Mouse (Mus musculus) macrophage (primary cell): ENCODE measurements around the gene Pabpc6. TPM values are rescaled to one million over a fixed set of nuclear protein-coding genes. Genes with fewer than 3 reads are reported as not detected.

Experiments used
- H3K27ac ChIP-seq: fragments of 350-480 bp; formaldehyde crosslinking; 2 replicates; pipeline ENCODE4 v1.9.0; 2021
- H3K36me3 ChIP-seq: fragments of 350-480 bp; formaldehyde crosslinking; 2 replicates; pipeline ENCODE4 v1.9.0; 2021; ENCODE audit errors: inconsistent target
- H3K4me3 ChIP-seq: fragments of 350-480 bp; formaldehyde crosslinking; 2 replicates; pipeline ENCODE4 v1.9.0; 2021; ENCODE audit errors: inconsistent target
- H3K79me2 ChIP-seq: fragments of 350-480 bp; formaldehyde crosslinking; 2 replicates; pipeline ENCODE4 v1.9.0; 2021; ENCODE audit errors: inconsistent target
- whole genome bisulfite sequencing: methylation state at CpG from one replicate; pipeline ENCODE4 v1.1.7; 2026; ENCODE audit warnings: inconsistent platforms; ENCODE audit not compliant: missing documents; 5-methylcytosine and 5-hydroxymethylcytosine counted together
- polyA plus RNA-seq: library from polyadenylated mRNA; stranded (reverse); fragments of 250-400 nt; gene quantifications from 3 replicates; pipeline ENCODE4 v1.2.4, GENCODE M21; 2018; ENCODE audit warnings: inconsistent platforms
- total RNA-seq, 78 experiments: library from RNA; depleted of rRNA; stranded (reverse); fragments of 250-400 nt; gene quantifications; 1 replicate in 9 of 78; 2 replicates in 24 of 78; 3 replicates in 43 of 78; 4 replicates in 2 of 78; pipeline ENCODE4 v1.2.4; 2018; ENCODE audit warnings: inconsistent platforms in 56 of 78

Pabpc6 gene
- total RNA-seq (2018; cell fraction: chromatin; rRNA removed): not detected
- total RNA-seq (2018; cell fraction: cytosol; rRNA removed): not detected
- total RNA-seq (2018; cell fraction: nucleus; rRNA removed): not detected
- polyA plus RNA-seq: not detected in 3 replicates

- H3K79me2 ChIP-seq: no peaks in the 10 kb centered on the region
- WGBS: 96% methylated on average over 30 of the region's 36 CpGs
- H3K27ac ChIP-seq: no peak within 1 kb of the TSS
- no peak within 1 kb of the TSS for H3K4me3 ChIP-seq
- H3K36me3 ChIP-seq: no peaks in the 10 kb centered on the region
These were observed at the start of gene Pabpc6 for GRCm38 (mm10) chr17:9669283-9669905. Pabpc6 (minus strand) TSS chr17:9669717.

DNA sequence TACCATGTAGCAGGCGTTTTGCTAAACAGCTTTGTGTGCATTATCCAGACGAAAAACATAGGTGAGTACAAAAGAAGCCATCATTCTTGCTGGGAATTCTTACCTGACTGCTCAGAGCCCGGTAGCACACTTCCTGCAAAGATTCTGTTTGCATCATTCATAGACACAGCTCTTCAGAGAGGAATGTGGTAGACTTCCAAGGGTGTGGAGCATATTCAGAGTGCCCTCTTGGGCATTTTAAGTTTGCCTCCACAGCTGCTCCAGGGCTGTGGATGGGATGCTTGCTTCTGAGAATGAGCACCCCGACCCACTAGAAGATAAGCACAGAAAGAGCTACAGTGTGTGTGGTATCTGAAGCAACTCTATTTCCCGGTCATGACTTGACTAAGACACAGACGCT, 41.4 kb upstream of the Pabpc6 start:
- Histone ChIP-seq H3K79me2 (no peaks in the 10 kb centered on the region), H3K4me3 (no peak overlapping the region), H3K27ac (no peak overlapping the region), H3K36me3 (no peaks in the 10 kb centered on the region)
- whole genome bisulfite sequencing: 85% methylated on average over 6 of the region's 6 CpGs

GRCm38 (mm10) chr17:9708888-9709287, 39.4 kb upstream of the Pabpc6 start:
- WGBS: 92% methylated on average over 3 of the region's 3 CpGs
- no peak overlapping the region for H3K4me3 ChIP-seq
- no peak overlapping the region for H3K27ac ChIP-seq
- H3K79me2 ChIP-seq: no peaks in the 10 kb centered on the region
- no peaks in the 10 kb centered on the region for H3K36me3 ChIP-seq

DNA sequence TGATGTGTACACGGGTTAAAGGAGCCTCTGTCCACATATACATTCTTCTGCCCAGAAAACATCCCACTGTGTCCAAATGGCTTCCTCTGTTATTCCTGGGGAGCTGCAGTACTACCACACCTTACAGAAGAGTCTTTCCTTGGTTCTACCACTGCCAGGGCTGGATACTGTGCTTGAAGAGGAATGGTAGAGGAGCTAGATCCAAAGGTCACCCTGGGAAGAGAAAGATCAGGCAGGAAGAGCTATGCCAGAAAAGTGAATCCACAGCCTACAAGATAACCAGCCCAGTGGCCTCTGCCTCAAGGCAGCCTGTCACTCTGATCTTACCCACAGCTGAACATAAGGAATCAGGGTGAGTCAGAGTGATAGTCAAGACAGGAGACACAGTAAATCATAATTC, 37.8 kb upstream of the Pabpc6 start:
- Histone ChIP-seq H3K79me2 (no peaks in the 10 kb centered on the region), H3K4me3 (no peak overlapping the region), H3K27ac (no peak overlapping the region), H3K36me3 (no peaks in the 10 kb centered on the region)
- 92% methylated on average over 1 of the region's 1 CpGs for WGBS

DNA sequence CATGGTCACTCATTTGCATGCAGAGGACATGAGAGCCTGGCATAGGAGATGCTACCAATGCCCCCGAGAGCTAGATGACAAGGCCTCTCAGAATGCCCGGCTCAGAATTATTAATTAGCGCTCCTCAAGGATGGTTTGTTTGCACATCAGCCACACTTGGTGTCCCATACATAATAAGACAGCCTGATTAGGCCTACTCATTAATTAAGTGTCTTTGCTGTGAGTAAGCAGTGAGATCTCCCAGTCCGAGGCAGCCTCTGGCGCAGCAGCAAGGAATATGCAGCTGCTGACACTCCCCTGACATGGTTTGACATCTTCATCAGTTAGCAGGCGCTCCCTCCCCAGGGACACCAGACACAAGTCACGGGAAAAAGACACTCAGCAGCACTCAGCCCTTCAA, 28.2 kb upstream of the Pabpc6 start:
- WGBS: 88% methylated on average over 7 of the region's 7 CpGs
- Histone ChIP-seq H3K27ac (no peak overlapping the region), H3K36me3 (no peaks in the 10 kb centered on the region), H3K4me3 (no peak overlapping the region), H3K79me2 (no peaks in the 10 kb centered on the region)

GRCm38 (mm10) chr17:9691251-9691650, 21.7 kb upstream of the Pabpc6 start:
- Histone ChIP-seq H3K27ac (no peak overlapping the region), H3K79me2 (no peaks in the 10 kb centered on the region), H3K36me3 (no peaks in the 10 kb centered on the region), H3K4me3 (no peak overlapping the region)
- 81% methylated on average over 4 of the region's 4 CpGs for WGBS

DNA sequence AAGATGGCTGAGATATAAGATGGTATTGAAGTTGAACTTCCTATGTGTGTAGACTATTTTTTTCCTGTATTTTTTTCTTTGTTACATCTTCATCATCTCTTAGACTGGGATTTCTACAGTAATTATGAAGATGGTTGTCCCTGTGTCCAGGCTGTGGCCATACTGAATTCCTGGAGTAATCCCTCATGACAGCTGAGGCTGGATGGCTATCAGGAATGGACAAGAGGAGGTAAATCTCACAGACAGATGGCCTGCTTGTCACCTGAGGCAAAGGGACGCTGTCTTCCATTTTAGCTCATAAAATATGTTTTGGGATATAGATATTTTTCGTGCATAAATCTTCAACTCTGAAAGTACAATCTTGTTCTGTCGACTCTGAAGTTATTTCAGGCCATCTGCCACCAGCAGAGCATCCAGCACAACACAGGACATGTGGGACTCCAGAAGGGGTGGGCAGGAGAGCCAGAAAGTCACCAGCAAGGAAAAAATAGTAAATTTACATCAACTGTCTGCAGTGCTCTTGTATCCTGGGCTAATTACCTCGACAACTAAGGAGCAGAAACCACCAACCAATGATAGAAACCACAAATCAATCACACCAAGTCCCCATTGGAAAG, 14.1 kb upstream of the Pabpc6 start:
- 59% methylated on average over 4 of the region's 4 CpGs for WGBS
- H3K4me3 ChIP-seq: no peak overlapping the region
- no peaks in the 10 kb centered on the region for H3K79me2 ChIP-seq
- H3K36me3 ChIP-seq: no peaks in the 10 kb centered on the region
- H3K27ac ChIP-seq: no peak overlapping the region

DNA sequence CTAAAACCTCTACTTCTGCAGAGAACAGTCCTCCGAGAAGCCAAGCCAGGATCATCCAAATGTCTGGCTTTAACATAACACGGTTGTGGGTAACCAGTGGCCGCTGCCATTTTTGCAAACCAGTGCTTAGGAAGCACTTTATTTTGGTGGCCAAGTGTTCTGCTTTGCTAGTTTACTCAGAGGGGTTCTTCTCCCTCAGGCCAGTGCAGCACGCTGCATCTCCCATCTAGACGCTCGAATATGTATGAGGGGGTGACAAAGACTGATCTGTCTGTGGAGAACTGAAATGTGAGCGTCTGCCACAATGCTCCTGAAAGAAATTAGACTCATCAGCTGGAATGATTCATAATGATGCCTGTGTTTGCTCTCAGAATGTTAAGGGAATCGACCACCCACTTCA, 11.2 kb upstream of the Pabpc6 start:
- H3K4me3 ChIP-seq: no peak overlapping the region
- 85% methylated on average over 8 of the region's 8 CpGs for WGBS
- no peaks in the 10 kb centered on the region for H3K79me2 ChIP-seq
- no peak overlapping the region for H3K27ac ChIP-seq
- H3K36me3 ChIP-seq: no peaks in the 10 kb centered on the region

GRCm38 (mm10) chr17:9675175-9675789, 5.8 kb upstream of the Pabpc6 start:
- Histone ChIP-seq H3K79me2 (no peaks in the 10 kb centered on the region), H3K27ac (no peak overlapping the region), H3K36me3 (no peaks in the 10 kb centered on the region), H3K4me3 (no peak overlapping the region)
- WGBS: 89% methylated on average over 6 of the region's 6 CpGs

DNA sequence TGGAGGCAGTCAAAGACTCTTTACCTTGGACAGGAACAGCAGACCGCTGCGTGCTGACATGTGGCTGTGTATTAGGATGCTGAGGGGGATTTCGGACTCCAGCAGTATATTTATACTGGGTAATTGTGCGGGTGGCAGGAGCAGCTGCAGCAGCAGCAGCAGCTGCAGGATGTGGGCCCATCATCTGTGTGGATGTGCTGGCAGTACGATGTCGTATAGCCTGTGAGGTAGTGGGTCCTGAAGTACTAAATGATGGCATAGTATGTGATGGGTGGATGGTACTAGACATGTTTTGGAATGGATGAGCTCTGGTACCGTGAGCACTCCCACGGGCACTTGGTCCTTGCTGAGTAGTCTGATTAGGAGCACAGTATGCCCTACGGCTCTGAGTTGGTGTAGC, 1.6 kb downstream of the Pabpc6 start:
- no peaks in the 10 kb centered on the region for H3K36me3 ChIP-seq
- H3K79me2 ChIP-seq: no peaks in the 10 kb centered on the region
- WGBS: 94% methylated on average over 8 of the region's 9 CpGs
- H3K4me3 ChIP-seq: no peak overlapping the region
- no peak overlapping the region for H3K27ac ChIP-seq

DNA sequence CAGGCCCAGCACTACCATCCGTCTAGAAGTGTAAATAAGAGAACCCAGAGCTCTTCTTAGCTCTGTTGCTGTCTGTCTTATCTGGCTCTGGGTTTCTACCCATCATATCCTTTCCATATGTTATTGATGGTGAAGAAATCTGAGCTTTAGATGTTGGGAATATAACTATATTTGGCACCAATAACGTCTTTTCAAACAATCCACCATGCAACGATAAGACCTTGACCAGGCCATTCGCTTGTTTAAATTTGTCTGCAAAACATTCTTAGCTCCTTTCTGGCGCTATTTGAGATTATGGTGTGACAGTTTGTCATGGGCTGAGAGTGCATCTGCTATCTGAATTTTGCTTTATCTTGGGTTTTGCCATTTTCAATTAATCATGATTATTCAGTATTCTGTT, 10.9 kb downstream of the Pabpc6 start:
- no peak overlapping the region for H3K27ac ChIP-seq
- no peaks in the 10 kb centered on the region for H3K79me2 ChIP-seq
- no peak overlapping the region for H3K4me3 ChIP-seq
- WGBS: 93% methylated on average over 5 of the region's 5 CpGs
- no peaks in the 10 kb centered on the region for H3K36me3 ChIP-seq

DNA sequence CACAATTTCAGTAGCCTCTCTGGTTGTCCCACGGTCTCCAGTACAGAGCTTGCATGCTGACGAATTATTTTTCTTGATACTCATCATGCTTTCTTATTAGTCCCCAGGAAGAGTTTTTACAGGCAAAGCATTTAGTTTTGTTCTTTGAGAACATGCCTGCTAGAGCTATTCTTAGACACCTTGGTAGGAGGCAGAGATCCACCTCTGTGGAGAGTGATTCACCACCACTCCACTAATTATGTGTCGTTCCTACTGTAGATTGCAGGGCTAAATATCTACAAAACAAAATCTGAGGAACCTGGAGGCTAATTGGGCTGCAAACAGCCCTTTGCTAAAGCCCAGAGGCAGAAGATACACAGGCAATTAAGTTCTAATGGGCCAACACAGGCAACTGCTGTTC, 15.4 kb downstream of the Pabpc6 start:
- WGBS: 78% methylated on average over 3 of the region's 3 CpGs
- no peaks in the 10 kb centered on the region for H3K36me3 ChIP-seq
- no peaks in the 10 kb centered on the region for H3K79me2 ChIP-seq
- no peak overlapping the region for H3K27ac ChIP-seq
- H3K4me3 ChIP-seq: no peak overlapping the region

- no peaks in the 10 kb centered on the region for H3K79me2 ChIP-seq
- no peaks in the 10 kb centered on the region for H3K36me3 ChIP-seq
- 78% methylated on average over 4 of the region's 4 CpGs for WGBS
- H3K27ac ChIP-seq: no peak overlapping the region
- H3K4me3 ChIP-seq: no peak overlapping the region
These were observed 21.9 kb downstream of the Pabpc6 start for GRCm38 (mm10) chr17:9647644-9648043.

DNA sequence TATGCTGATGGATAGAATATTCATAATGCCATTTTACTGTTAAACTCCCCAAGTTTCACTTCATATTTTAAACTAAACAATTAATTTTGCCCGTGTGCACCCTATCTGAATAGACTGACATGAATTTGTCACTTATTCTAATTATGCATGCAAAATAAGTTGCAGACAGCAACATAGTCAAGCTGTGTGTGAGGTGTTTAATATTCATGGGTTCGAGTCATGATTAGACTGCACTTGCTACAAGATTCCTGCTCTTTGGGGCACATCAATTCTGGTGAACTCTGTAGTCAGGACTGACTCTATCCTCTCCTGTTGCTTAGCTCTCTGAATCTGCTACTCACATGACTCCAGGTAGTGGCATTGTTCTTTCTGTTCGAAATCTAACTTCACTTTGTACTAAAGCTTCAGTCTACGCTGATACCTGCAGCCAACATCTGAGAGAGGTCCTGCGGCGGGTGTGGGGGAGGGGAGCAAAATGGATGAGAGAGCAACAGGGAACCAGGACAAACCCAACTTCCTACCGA, 25.8 kb downstream of the Pabpc6 start:
- no peaks in the 10 kb centered on the region for H3K79me2 ChIP-seq
- no peak overlapping the region for H3K27ac ChIP-seq
- no peaks in the 10 kb centered on the region for H3K36me3 ChIP-seq
- no peak overlapping the region for H3K4me3 ChIP-seq
- WGBS: 80% methylated on average over 7 of the region's 7 CpGs

DNA sequence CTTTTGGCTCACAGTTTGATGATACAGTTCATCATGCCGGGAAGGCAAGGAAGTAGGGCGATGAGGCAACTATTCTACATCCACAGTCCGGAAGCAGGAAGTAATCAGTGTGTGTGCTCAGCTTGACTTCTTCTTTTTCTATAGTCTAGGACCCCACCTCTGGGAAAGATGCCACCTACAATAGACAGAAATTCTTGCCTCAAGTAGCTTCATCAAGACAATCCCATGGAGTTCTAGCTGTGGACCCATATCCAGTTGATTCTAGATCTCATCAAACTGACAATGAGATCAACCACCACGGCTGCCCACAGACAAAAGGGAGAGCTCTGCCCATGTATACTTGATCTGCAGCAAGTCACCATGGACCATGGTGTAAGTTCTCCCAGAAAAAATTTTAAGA, 32.5 kb downstream of the Pabpc6 start:
- Histone ChIP-seq H3K79me2 (no peaks in the 10 kb centered on the region), H3K4me3 (no peak overlapping the region), H3K36me3 (no peaks in the 10 kb centered on the region), H3K27ac (no peak overlapping the region)
- 79% methylated on average over 4 of the region's 4 CpGs for whole genome bisulfite sequencing
